Mouse (Mus musculus): ENCODE measurements around the gene Smurf2.
"Not testable (repeated sequence)": the region's sequence is repeated elsewhere in the genome, so short reads cannot be mapped to it uniquely, and the experiment has no call there.

Smurf2 gene

GRCm38 (mm10) chr11:106812410-106813136 is 107.9 kb downstream of the Smurf2 start:
- no peak for DNase-seq (ENCODE audit: low spot score in 2 of 2)

GRCm38 (mm10) chr11:106807442-106807841 is 113.1 kb downstream of the Smurf2 start:
- not testable (repeated sequence) for DNase-seq (ENCODE audit: low spot score in 2 of 2)

- DNase-seq (ENCODE audit: low spot score in 2 of 2): no peak
These were observed 118.4 kb downstream of the Smurf2 start for GRCm38 (mm10) chr11:106802069-106802627.

- no peak for DNase-seq (ENCODE audit: low spot score in 2 of 2)
These were observed 124.8 kb downstream of the Smurf2 start for GRCm38 (mm10) chr11:106795679-106796078.

- DNase-seq (ENCODE audit: low spot score in 2 of 2): no peak
These were observed 126.7 kb downstream of the Smurf2 start for GRCm38 (mm10) chr11:106793846-106794245.

- DNase-seq (ENCODE audit: low spot score in 2 of 2): no peak
These were observed 130.9 kb downstream of the Smurf2 start for GRCm38 (mm10) chr11:106789649-106790048.

GRCm38 (mm10) chr11:106788775-106789459 is 131.6 kb downstream of the Smurf2 start, which contains the start of the genes Ddx5 and Cep95:
Ddx5 (minus strand) TSS chr11:106789185.
Cep95 (plus strand) TSS chr11:106789252.
- peak; percentile 99 to 100 for DNase-seq (ENCODE audit: low spot score in 2 of 2)

- peak; percentile 99 for DNase-seq (ENCODE audit: low spot score in 2 of 2)
These were observed 132.3 kb downstream of the Smurf2 start for GRCm38 (mm10) chr11:106788026-106788774.

GRCm38 (mm10) chr11:106787131-106788025 is 133.1 kb downstream of the Smurf2 start:
- DNase-seq (ENCODE audit: low spot score in 2 of 2): peak; percentile 74 to 85

- no peak for DNase-seq (ENCODE audit: low spot score in 2 of 2)
These were observed 135.5 kb downstream of the Smurf2 start for GRCm38 (mm10) chr11:106785043-106785442.

- DNase-seq (ENCODE audit: low spot score in 2 of 2): no peak
These were observed 136.0 kb downstream of the Smurf2 start for GRCm38 (mm10) chr11:106784476-106784875.

GRCm38 (mm10) chr11:106782841-106783764 is 137.4 kb downstream of the Smurf2 start:
- DNase-seq (ENCODE audit: low spot score in 2 of 2): peak in 1 of 2 experiments; percentile 12

GRCm38 (mm10) chr11:106782271-106782670 is 138.2 kb downstream of the Smurf2 start:
- DNase-seq (ENCODE audit: low spot score in 2 of 2): not testable (repeated sequence)

- DNase-seq (ENCODE audit: low spot score in 2 of 2): no peak
These were observed 139.8 kb downstream of the Smurf2 start for GRCm38 (mm10) chr11:106780590-106781220.

GRCm38 (mm10) chr11:106780089-106780425 is 140.5 kb downstream of the Smurf2 start:
- no peak for DNase-seq (ENCODE audit: low spot score in 2 of 2)

- DNase-seq (ENCODE audit: low spot score in 2 of 2): peak; percentile 94 to 95
These were observed 141.0 kb downstream of the Smurf2 start, which contains the start of gene Polg2 for GRCm38 (mm10) chr11:106779388-106780088. Polg2 (minus strand) TSS chr11:106779537.

GRCm38 (mm10) chr11:106778589-106779387 is 141.7 kb downstream of the Smurf2 start:
- no peak for DNase-seq (ENCODE audit: low spot score in 2 of 2)

- no peak for DNase-seq (ENCODE audit: low spot score in 2 of 2)
These were observed 142.4 kb downstream of the Smurf2 start for GRCm38 (mm10) chr11:106778132-106778531.
